In genomic region chr3:16024988-16025387, GRCm38 (mm10) we compare ENCODE assay signal across 8 mouse cellular contexts. TPM values are rescaled to one million over a fixed set of nuclear protein-coding genes. Genes with fewer than 3 reads are reported as not detected.
A peak's percentile ranks its signal among the peaks of the same experiment; 100 is the strongest.
DNase-seq lines count a peak whose midpoint lies in the region; ATAC-seq and TF ChIP-seq lines count a peak whose summit lies in the region.
"Not testable (repeated sequence)": the region's sequence is repeated elsewhere in the genome, so short reads cannot be mapped to it uniquely, and the experiment has no call there.

No protein-coding gene starts in this region.

- H3K27me3 ChIP-seq in forebrain, postnatal 0 days (ENCODE audit: insufficient read depth, low read length); kidney, postnatal 0 days (ENCODE audit: insufficient read depth, low read length); midbrain, embryonic 15.5 days (replicated peaks): not testable (repeated sequence)

- H3K9me3 ChIP-seq in forebrain, postnatal 0 days (ENCODE audit: low read length); kidney, postnatal 0 days (replicated peaks; ENCODE audit: low read length); midbrain, embryonic 15.5 days: not testable (repeated sequence)

- H3K27ac ChIP-seq in forebrain, postnatal 0 days (ENCODE audit: low read depth, low read length); kidney, postnatal 0 days; midbrain, embryonic 15.5 days: not testable (repeated sequence)

- H3K9ac ChIP-seq in forebrain, postnatal 0 days; kidney, postnatal 0 days (ENCODE audit: low read depth, low read length); midbrain, embryonic 15.5 days: not testable (repeated sequence)

- not testable (repeated sequence) for H3K4me2 ChIP-seq in forebrain, postnatal 0 days (ENCODE audit: low read depth); kidney, postnatal 0 days (ENCODE audit: low read length)
- H3K4me2 ChIP-seq in midbrain, embryonic 15.5 days = peak overlapping the region; percentile 26; the same call in 1 of the 2 replicates

- WGBS in forebrain, postnatal 0 days = 0% methylated on average over 4 of the region's 6 CpGs
- 1% methylated on average over 4 of the region's 6 CpGs for WGBS in kidney, postnatal 0 days
- under 1% methylated on average over 6 of the region's 6 CpGs for WGBS in midbrain, embryonic 15.5 days

- not testable (repeated sequence) for H3K36me3 ChIP-seq in forebrain, postnatal 0 days (ENCODE audit: insufficient read depth); kidney, postnatal 0 days (ENCODE audit: insufficient read depth, low read length); midbrain, embryonic 15.5 days (replicated peaks)

- peak; percentile 42 for DNase-seq in A20 (ENCODE audit: low read depth, low spot score)
- DNase-seq in c-Kit-negative CD71-positive TER-119-positive erythroid progenitor cells, embryonic 14.5 days (ENCODE audit: low read depth, low spot score) = peak; percentile 2
- DNase-seq in forebrain, postnatal 0 days = not testable (repeated sequence)
- DNase-seq in heart, postnatal 4 days = peak; percentile 48
- peak; percentile 31 for DNase-seq in kidney, postnatal 0 days (ENCODE audit: low spot score)
- peak; percentile 62 to 65 for DNase-seq in left cerebral cortex, postnatal 25 days (ENCODE audit: low spot score in 2 of 2)
- DNase-seq in spleen, postnatal 10 days (ENCODE audit: low spot score in 2 of 2) = peak; percentile 7 to 44

- peak; percentile 45 for ATAC-seq in forebrain, postnatal 0 days
- peak; percentile 69; the same call in 1 of the 2 replicates for ATAC-seq in kidney, postnatal 0 days (replicated peaks; ENCODE audit: low FRiP score, low read depth)
- peak; percentile 76 for ATAC-seq in midbrain, embryonic 15.5 days (replicated peaks)

- intact Hi-C loops in left cerebral cortex, postnatal 25 days (cut with DNase I) = loop anchor here (5.0 kb wide), 1 partner anchor 1797 kb away; no protein-coding TSS in a partner anchor

- not testable (repeated sequence) for H3K4me1 ChIP-seq in forebrain, postnatal 0 days (ENCODE audit: insufficient read depth); kidney, postnatal 0 days (replicated peaks; ENCODE audit: insufficient read depth, low read length); midbrain, embryonic 15.5 days

- peak; percentile 51 for TF ChIP-seq CTCF in forebrain, postnatal 0 days (IDR thresholded peaks at IDR 0.05; ENCODE audit: low read depth)
- TF ChIP-seq CTCF in kidney, postnatal 0 days (IDR thresholded peaks at IDR 0.05; ENCODE audit: low read depth) = peak; percentile 70

- H3K4me3 ChIP-seq in forebrain, postnatal 0 days (ENCODE audit: low read depth, low read length); kidney, postnatal 0 days (replicated peaks; ENCODE audit: low read depth, low read length); midbrain, embryonic 15.5 days: not testable (repeated sequence)

RNA-seq across cellular contexts. Expression of gene Gm5150, which starts 18.8 kb away (rescaled TPM):
- not detected in 2 replicates for total RNA-seq in forebrain, postnatal 0 days (2014; rRNA removed)
- polyA plus RNA-seq in forebrain, postnatal 0 days (2015; fragmentation: Nextera tagmentation; extraction: Ambion mirVana) = not detected in 2 replicates
- total RNA-seq in heart, postnatal 4 days (2021) = not detected
- 0.15 and 0.25 TPM in 2 replicates for polyA plus RNA-seq in kidney, postnatal 0 days (2015; fragmentation: Nextera tagmentation; extraction: Ambion mirVana)
- total RNA-seq in left cerebral cortex, postnatal 25 days (2021) = not detected
- not detected in 2 replicates for polyA plus RNA-seq in midbrain, embryonic 15.5 days (2015; fragmentation: Nextera tagmentation; extraction: Ambion mirVana)
